Mouse (Mus musculus) yolk sac, embryonic 10.5 days (tissue): Measurements from ENCODE around the gene Ccl1.

Source experiments
- DNase-seq: peaks from one replicate; pipeline ENCODE4 v3.0.0-alpha.2; 2017; ENCODE audit warnings: low spot score

The Ccl1 gene

DNA sequence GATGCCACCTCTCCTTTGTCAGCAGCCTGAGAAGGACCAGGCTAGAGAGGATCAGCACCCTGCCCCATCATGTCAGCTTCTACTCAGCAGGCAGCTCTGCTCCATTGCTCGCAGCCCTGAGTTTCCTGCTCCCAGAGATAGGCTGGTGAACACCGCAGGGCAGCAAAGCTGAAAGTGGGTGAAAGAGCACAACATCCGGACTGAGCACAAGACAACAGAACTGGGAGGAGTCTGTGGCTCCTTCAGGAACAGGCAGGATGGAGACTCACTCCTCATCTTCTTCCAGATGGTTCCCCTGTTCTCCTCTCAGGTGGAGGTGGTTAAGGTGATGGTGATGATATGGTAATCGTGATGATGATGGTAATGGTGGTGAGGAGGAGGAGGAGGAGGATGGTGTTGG, at the start of gene Ccl1:
TSS of gene Ccl1 (minus strand) at position 101 of the 400 bp plus-strand sequence.
- no peak for DNase-seq

DNA sequence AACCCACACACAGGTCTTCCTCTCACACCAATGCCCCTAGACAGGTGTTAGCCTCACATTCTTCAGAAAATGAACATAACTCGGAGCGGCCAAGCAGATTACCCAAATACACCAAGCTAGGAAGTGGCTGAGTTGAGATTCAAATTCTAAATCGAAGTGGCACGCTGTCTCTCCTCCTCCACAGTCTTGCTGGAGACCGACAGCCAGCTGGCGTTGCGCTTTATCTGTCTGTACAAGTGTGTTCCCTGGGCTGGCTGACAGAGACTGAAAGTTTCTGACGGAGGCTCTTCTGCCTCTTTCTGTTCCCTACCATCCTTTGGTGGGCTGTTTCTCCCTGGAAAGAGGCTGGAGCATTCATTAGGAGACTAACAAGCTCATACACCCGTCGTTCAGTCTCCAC, 45.5 kb upstream of the Ccl1 start:
- DNase-seq: no peak

DNA sequence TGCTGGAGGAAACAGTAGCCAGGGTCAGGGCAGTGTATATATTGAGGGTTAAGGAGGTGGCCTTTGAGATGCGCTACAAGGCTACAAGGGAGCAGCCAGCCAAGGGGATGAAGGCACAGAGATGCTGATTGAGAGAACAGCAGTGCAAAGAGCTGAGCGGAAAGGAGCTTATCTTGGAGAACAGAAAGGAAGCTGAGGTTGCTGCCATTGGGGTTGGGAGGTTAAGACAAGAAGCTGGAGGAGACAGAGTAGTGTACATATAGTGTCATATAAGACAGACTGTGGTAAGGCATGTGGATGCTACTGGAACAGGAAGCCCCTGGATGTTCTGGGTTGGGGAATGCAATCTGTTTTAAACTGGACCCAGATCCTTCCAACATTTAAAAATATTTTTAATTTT, 35.4 kb upstream of the Ccl1 start:
- DNase-seq: peak; percentile 1

DNA sequence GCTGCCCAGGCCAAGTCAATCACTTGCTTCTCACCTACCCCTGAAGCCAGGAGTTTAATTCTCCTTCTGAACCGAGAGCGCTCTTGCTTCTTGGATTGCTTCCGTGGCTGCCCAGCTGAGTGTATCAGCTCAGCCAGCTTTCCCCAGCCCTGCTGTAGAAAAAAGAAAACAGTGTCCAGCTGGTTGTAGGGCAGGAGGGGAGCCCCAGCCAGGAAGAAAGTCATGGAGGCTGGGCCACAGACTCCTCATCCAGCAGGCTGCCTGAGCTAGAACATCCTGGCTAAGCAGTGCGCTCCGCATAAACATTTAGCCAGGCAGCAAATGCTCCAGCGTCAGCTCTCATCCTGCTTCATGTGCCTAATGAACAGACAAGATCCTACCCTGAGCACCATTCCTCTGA, 34.9 kb upstream of the Ccl1 start:
- peak; percentile 8 for DNase-seq

DNA sequence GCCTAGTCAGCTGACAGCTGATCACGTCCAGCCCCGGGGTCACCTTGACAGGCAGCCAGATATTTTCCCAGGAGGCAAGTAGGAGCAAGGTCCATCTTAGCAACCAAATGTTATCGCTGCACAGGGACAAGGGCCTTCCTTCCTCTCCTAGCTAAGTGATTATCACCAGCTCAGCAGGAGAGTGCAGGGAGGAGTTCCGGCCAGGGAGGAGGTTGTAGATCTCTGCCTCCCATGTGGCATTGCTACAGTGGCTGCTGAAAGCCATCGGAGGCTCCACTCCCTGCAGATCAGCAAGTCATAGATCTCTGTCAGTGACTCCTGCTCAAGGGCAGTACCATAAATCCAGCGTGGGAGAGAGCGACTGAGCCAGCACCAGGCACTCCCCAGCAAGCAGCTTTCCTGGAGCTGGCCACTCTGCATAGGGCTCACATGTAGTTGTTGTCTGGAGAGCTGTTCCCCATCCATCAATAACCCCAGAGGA, 34.5 kb upstream of the Ccl1 start:
- DNase-seq: peak; percentile 24

DNA sequence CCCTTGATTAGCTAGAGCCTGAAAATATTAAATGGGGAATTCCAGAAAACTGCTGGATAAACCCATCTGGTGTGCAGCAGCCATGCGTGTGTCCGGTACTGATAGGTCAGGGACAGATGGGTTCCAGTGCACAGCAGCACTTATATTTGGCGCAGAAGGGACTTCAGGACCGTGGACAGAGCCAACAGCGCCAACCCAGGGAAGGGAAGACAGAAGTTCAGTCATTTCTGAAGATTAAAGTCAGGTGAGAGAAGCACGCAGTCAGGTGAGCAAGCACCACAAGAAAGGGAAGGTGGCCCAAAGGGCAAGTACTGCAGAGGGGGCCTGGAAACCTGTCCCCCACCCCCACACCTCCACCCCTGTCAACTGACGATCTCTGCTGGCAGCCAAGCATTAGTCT, 7.7 kb upstream of the Ccl1 start:
- DNase-seq: peak; percentile 3

DNA sequence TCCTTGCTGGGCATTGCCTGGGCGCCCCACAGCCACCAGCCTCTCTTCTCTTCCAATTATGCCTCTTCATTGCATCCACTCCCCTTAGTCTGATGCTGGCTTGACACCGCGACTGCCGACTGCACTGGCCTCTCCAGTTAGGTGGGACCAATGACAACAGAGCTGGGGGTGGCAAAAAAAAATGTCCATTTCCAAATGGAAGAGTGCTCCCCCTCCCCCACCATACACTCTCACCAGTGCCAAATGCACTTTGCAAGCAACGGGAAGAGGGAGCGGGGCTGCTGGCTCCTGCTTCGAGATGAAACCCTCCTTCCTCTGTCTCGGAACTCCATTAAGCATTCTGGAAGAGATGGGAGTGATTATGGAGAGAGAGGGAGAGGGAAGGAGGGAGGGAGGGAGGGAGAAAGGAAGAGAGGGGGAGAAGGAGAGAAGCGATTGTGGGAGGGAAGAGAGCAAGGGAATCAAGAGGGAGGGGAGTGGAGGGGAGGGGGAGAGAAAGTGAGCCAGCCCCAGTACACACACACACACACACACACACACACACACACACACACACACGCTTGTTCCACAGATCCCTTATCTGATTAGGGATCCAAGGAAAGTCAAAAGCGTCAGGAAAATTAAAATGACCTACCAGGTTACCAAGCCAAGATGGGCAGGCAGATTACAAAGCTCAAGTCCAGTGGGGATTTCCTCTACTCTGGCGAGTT, 5.0 kb upstream of the Ccl1 start:
- DNase-seq: no peak

DNA sequence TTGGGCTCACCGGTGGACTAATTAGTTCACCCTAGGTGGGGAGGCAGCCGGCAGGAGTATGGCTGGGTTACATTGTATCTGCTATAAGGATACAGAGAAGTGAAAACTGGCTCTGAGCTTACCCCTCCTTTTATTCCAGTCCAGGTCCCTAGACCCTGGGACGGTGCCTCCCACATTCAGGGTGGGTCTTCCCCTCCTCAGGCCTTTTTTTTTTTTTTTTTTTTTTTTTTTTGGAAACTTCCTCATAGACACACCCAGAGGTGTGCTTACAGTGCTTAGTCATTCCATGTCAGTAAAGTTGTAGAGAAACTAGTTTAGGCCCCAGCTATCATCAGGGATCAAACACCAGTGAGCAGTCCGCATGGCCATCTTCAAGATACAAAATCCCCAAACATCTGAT, 7.6 kb downstream of the Ccl1 start:
- no peak for DNase-seq

DNA sequence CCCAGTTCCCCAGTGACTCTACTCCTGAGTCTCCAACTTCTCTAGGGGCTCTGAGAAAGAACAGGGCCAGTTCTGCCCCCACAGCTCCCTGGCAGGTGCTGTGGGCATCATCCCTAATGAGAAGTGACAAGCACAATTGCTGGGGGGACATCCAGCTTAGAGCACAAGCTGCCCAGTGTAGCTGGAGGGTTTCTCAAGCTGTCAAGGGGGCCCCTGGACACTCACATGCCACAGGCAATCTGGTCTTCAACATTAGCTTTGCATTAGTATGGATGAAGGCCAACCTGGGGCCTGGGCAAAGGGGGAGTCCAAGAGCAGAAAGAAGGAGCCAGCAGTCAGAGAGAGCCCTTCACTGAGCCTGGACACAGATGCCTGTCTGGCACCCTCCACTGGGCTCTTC, 14.6 kb downstream of the Ccl1 start:
- DNase-seq: no peak

DNA sequence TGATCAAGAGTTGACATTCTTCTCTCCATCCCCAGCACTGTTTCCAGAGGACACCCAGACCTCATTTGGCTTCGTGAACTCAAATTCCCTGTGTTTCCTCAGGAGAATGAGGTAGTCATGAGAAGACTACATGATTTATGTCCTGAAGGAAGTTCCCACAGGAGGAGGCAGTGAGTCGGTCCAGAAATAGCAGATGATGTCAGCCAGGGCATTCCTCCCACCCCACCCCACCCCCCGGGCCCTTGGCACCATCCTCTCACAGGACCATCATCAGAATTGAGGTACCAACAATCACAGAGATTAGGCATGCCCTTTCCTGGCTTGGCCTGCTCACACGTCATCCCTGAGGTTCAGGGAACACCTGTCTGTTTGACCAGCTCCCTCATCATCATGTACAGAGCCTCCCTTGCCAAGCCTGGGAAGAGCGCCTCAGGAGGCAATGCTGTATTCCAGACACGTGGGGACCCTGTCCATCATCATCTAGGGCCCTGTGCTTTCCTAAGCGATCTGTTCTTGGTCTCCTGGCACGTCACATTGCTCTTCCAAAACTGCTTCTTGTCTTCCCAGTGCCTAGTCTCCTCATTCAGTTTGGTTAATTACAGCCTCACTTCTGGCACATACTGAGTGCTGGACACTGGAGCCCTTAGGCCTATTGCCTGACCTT, 31.2 kb downstream of the Ccl1 start:
- DNase-seq: no peak

DNA sequence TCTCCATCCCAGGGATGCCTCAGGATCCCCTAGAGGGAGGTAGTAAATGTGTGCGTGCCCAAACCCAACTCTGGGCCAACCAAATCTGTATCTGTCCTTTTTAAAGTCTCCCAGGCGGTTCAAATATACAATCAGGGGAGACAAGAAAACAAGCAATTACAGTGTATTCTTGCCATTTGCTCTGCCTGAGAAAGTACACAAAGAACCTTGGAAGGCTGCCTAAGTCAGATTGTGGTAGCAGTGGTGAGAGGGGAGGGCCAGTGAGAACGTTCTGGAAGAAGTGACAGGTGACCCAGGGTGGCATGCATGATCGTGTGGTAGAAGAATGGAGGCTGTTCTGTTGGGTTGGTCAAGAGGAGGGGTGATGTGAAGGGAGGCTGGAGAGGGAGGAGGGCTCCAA, 46.4 kb downstream of the Ccl1 start:
- no peak for DNase-seq

DNA sequence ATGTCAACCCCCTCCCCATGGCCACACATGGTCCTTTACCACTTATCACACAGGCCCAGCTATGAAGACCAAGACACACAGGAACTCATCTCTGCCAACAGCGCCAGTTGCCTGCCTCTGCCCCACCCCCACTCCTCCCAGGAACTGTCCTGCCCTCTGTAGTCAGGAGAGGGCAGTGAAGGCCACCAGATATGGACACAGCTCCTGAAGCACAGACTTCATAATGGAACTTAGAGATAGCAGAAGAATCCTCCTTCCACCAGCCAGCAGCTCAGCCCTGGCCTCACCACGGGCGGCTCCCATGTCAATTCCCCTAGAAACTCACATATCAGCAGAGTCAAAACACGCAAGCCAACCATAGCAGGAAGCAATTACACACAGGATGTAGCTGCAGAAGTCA, 49.9 kb downstream of the Ccl1 start:
- peak; percentile 19 for DNase-seq

DNA sequence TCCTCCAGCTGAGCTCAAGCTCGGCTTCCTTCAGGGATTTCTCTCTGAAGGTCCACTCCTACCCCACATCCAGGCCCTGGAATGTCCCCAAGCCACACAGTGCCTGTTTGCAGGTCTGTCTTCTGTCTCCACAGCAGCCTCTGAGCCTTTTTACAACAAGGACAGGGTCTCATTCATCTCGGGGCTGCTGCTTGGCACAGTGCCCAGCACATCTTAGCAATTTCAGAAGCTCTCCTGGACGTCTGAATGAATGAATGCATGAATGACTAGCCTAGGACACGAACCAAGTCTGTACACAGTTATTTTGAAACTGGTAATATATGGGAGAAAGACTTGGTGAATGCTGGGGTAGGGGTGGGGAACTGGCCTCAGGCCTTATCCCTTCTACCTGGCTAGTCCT, 52.1 kb downstream of the Ccl1 start:
- no peak for DNase-seq

DNA sequence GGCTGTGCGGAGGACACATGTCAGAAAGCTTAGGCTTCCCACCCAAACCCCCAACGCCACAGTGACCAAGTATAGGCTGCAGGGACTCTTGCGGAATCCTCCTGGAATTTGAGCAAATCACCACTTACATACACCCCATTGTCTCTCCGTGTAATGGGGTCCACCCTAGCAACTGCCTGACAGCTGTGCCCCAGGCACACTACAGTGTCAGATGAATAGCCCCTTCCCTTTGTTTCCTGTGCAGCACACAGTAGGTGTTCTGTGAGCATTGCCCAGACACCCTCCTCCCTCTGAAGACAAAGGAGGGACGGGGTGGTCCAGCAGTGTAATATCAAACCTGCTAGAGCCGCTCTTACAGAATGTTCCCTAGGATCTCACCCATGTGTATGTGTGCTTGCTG, 54.2 kb downstream of the Ccl1 start:
- no peak for DNase-seq

DNA sequence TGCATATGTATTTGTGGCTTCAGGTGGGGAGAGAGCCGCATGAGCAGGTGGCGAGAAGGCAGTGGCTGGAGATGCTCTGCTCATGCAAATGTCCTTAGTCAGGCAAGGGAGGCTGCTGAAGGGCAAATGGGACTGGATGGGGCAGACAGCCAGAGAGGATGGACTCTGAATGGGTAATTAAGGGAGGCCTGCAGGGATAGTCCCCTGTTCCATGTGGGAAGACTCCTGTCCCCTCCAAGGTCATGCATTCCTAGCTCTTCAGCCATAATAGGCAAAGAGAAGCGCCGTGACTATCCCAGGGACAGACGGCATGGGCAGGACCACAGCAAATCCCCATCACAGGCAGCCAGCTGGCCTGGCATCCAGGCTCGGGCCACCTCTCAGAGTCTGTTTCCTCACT, 55.5 kb downstream of the Ccl1 start:
- DNase-seq: no peak

DNA sequence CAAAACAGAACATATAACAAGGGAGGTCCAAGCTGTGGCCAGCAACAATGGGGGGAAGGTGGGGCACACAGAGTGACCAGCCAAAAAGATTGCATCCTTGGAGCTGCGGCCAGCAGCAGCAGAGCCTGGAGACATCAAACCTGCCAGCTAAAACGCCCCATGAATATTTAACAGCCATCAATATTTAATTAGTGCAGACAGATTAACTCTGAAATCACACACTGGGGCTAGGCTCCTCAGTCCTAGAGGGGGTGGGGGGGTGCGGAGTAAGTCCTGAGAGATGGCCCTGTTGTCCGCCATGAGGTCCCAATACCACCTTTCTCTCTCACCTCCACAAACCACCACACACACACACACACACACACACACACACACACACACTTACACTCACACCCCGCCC, 68.1 kb downstream of the Ccl1 start:
- DNase-seq: no peak

DNA sequence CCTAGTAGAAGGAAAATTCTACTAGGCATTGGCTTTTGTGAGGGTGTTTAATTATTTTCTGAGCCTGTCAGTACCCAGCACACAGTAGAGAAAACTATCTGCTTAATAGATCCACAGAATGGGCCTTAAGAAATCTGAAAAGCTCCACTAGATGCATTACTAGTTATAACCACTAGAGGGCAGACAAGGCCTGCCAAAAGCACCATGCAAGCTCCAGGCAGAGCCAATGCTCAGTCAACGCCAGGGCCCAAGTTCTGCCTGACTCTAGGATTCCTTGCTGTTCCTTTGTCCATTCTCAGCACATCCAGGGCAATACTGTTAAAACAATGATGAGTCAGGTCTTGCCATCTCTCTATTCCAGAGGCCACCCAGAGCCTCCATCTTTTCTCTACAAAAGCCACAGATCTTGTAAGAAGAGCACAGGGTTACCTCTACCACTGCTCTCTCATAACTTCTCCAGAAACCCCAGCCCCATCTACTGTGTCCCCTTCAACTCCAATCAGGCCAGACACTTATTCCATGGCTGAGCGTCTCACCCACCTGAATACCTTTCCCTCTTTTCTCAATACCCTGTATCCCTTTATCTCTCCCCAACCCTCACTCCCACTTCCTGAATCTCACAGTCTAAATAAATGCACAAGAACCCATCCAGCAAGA, 69.8 kb downstream of the Ccl1 start:
- peak; percentile 18 for DNase-seq

DNA sequence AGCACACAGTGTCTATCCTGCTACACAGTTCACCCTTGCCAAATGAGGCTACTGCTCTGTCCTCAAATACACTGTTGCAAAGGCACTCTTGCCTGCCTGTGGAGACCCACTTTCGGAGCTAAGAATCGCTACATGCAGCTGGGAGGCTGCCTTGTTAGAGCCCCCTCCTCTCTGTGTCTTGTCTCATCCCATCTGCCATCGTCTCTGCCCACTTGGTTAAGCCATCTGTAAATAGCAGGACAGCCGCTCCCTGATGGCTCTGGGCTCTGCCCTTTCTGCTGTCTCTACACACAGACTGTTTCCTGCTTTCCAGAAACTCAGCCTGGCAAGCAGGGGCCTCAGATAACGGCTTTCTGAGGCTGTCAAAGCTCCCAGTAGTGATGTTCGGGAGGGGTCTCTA, 71.5 kb downstream of the Ccl1 start:
- DNase-seq: no peak

DNA sequence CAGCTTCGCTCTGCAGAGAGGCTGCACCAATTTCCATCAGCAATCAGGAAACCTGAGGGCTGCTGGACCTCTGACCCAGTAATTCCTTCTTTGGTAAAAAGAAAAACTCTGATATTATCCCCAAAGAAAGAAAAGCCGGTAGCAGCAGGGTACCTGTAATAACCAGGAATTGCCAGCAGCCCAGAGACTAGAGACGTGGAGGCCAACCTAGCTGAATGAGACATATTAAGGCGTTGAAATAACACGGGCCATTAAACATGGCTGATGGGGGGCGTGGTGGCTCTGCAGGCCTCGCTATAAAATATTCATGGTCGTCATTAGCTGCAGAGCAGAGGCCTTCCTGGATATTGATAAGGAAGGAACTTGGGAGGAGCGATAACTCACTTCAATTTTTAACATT, 78.5 kb downstream of the Ccl1 start:
- no peak for DNase-seq

DNA sequence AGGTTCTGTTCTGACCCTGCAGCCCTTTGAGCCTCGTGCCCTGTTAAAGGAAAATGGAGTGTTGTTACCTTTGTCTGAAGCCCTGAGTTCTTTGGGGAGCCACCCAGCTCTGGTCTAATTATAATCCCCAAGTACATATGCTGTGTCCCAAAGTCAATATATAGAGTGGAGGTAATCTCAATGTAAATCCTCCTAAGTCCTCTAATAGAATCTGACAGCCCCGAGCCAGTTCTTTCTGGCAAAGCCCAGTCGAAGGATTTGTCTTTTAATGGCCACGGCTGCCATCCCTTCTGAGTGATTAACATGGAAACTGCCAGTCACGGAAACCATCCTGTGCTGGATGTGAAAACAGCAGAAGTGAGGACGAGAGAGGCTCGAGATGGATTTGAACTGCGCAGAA, 79.6 kb downstream of the Ccl1 start:
- no peak for DNase-seq

DNA sequence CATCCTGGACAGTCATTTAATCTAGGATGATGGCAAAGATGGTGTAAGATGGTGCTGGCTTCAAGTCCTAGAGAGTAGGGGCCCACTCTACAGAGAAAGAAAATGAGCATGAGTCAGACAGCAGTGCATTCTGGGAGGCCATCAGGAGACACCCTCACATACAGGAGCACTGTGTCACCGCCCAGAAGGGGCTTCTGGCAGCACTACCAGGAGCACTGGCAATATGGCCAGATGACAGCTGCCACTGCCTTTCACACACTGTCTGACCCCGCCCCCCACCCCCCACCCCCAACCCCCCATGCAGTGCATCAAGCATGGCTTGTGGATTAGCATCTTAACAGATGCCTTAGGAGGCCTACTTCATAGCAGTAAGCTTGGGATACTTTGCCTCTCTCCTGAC, 89.0 kb downstream of the Ccl1 start:
- no peak for DNase-seq

DNA sequence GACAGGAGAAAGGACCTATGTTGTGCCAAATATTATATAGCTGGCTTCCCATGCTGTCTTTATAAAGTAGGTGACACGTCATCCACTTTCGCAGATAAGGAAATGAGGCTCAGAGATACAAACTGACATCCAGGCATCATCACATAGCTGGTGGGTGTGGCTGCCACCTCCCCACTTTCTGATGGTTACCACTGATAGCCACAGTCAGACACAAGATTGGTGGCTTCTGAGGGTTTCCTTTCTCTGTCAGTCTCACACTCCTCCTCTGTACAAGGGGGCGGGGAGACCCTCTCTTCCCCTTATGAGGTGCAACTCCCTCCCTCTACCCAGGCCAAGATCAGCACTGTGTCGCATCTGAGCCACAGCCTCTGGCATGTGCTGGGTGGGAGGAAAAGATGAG, 91.1 kb downstream of the Ccl1 start:
- DNase-seq: no peak

DNA sequence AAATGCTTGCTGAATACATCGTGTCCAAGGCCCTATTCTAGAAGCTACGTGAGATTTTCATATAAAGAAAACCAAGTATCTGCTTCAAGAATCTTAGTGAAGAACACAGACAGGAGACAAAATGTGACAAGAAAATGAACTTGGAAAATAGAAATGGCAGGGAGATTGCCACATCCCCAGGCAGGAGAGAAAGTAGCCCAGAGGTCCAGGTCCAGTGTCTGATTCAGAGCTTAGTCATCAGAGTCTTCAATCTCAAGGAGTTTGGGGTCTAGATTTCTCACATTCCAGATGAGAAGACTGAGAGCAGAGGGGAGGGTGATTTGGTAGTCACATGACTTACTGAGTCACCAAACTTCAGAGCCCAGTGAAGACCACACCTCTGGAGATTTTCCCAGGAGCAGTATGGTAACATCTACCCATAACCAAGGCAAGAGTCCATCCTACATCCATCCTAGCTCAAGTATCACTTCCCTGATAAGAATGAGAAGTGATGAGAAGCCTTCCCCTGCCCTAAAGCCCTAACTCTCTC, 98.5 kb downstream of the Ccl1 start:
- no peak for DNase-seq
